Mouse (Mus musculus) neural tube, embryonic 13.5 days (tissue): Measurements from ENCODE around the gene C77080. TPM values are rescaled to one million over a fixed set of nuclear protein-coding genes. Genes with fewer than 3 reads are reported as not detected.

Experiments used
- ATAC-seq: fragments of 200-750 bp; cut with Nextera tagmentation; 2 replicates; pipeline ENCODE4 v1.8.0; 2017; ENCODE audit warnings: low read depth, mild to moderate bottlenecking, moderate TSS enrichment, moderate library complexity
- H3K27ac ChIP-seq: fragments of 300-500 bp; sonication (generic); replicated peaks from 2 replicates; pipeline ENCODE4 v1.5.1; 2015; ENCODE audit warnings: moderate library complexity, mild to moderate bottlenecking, inconsistent platforms
- H3K27me3 ChIP-seq: fragments of 300-500 bp; sonication (generic); 2 replicates; pipeline ENCODE4 v1.6.1; 2015; ENCODE audit warnings: mild to moderate bottlenecking, inconsistent platforms
- H3K36me3 ChIP-seq: fragments of 300-500 bp; sonication (generic); 2 replicates; pipeline ENCODE4 v1.6.1; 2015; ENCODE audit warnings: mild to moderate bottlenecking, inconsistent platforms
- H3K4me1 ChIP-seq: fragments of 300-500 bp; sonication (generic); replicated peaks from 2 replicates; pipeline ENCODE4 v1.6.1; 2015; ENCODE audit warnings: inconsistent platforms
- H3K4me2 ChIP-seq: fragments of 300-500 bp; sonication (generic); 2 replicates; pipeline ENCODE4 v1.6.1; 2015; ENCODE audit warnings: inconsistent platforms, mild to moderate bottlenecking, moderate library complexity
- H3K4me3 ChIP-seq: fragments of 300-500 bp; sonication (generic); 2 replicates; pipeline ENCODE4 v1.5.1; 2015; ENCODE audit warnings: mild to moderate bottlenecking, inconsistent platforms
- H3K9ac ChIP-seq: fragments of 300-500 bp; sonication (generic); 2 replicates; pipeline ENCODE4 v1.6.1; 2015; ENCODE audit warnings: moderate library complexity, mild to moderate bottlenecking, inconsistent platforms
- H3K9me3 ChIP-seq: fragments of 300-500 bp; sonication (generic); 2 replicates; pipeline ENCODE4 v1.6.1; 2016; ENCODE audit warnings: inconsistent platforms
- WGBS: fragments of 180-500 bp; shearing (Covaris S2); methylation state at CpG from one replicate; pipeline ENCODE4 v1.1.7; 2015; 5-methylcytosine and 5-hydroxymethylcytosine counted together
- microRNA-seq: library from miRNA; unstranded; fragments of <30 nt; microRNA quantifications from one replicate; pipeline ENCODE4, GENCODE M21; 2016
- polyA plus RNA-seq: library from polyadenylated mRNA; unstranded; fragments of >200 nt; fragmentation: Nextera tagmentation; extraction: Ambion mirVana; gene quantifications from 2 replicates; pipeline ENCODE4 v1.2.1, GENCODE M21; 2015

The C77080 gene
- polyA plus RNA-seq, 1 experiment from 2014 or later: 10.3 TPM

DNA sequence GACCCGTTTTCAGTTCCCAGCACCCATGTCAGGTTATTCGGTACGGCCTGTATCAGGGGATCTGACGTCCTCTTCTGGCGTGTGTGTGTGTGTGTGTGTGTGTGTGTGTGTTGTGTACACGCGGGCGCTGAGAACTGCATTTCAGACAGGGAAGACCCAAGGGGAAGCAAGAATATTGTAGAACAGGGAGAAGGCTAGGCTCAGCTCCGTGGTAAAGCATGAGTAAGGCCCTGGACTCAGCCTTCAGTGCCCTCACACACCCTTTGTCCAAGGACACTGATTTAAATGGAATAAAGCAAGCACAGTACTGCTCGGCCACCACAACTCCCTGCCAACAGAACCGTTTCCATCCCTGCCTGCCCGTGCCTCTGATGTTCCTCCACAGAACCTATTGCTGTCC lies 70.7 kb downstream of the C77080 start:
- Histone ChIP-seq H3K27me3 (no peaks in the 10 kb centered on the region), H3K9ac (peak overlapping the region; percentile 85), H3K4me3 (peak overlapping the region; percentile 79), H3K9me3 (no peaks in the 10 kb centered on the region), H3K4me1 (peaks cover 35% of the 10 kb centered on the region), H3K4me2 (peak overlapping the region; percentile 90), H3K36me3 (peaks cover 12% of the 10 kb centered on the region), H3K27ac (peak overlapping the region; percentile 88)
- 6% methylated on average over 12 of the region's 12 CpGs for WGBS
- ATAC-seq: no peak

GRCm38 (mm10) chr4:129189542-129190519 lies 71.4 kb downstream of the C77080 start, which contains the start of the genes S100pbp and Yars:
Gene S100pbp, minus strand, starts transcription at chr4:129189727.
Gene Yars, plus strand, starts transcription at chr4:129189760.
- under 1% methylated on average over 57 of the region's 58 CpGs for WGBS
- Histone ChIP-seq H3K9ac (peak within 1 kb of the TSS; percentile 87), H3K27ac (peak within 1 kb of the TSS; percentile 93), H3K4me3 (peak within 1 kb of the TSS; percentile 79), H3K4me1 (peaks cover 35% of the 10 kb centered on the region), H3K4me2 (peak within 1 kb of the TSS; percentile 90), H3K27me3 (no peaks in the 10 kb centered on the region), H3K9me3 (no peaks in the 10 kb centered on the region), H3K36me3 (peaks cover 5% of the 10 kb centered on the region; the same call in 1 of the 2 replicates)
- ATAC-seq: peak; percentile 87

DNA sequence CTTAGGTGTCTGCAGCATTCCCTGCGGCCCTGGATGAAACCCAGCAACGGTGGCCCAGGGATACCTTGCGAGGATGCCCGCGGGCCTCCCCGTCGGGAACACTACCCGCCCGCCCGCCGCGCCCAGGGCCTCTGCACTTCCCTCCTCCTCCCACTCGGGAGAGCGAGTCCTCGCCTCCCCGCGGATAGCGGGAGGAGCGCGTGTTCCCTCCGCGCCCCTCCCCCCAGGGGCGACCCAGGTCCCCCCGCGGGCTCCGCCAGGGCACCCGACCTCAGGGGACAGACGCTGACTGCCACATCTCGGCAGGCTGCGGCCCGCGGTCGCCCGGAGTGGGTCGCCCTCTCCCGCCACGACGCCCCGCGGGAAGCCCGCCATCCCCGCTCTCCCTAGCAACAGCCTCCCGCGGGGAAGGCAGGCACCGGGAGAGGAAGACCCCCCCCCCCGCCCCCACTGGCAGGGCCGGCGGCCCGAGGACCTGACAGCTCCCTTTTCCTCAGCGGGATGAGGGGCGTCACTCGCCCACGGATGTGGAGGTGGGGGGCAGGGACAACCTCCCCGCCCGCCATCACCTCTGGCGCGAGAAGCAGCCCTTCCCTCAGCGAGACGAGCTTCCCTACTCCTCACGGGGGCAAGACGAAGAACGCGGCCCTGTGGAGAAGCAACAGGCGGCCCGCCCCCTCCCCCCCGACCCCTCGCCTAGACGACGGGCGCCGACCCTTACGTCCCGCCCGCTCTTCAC lies 72.2 kb downstream of the C77080 start:
- H3K36me3 ChIP-seq: peaks cover 5% of the 10 kb centered on the region; the same call in 1 of the 2 replicates
- peak; percentile 80 for ATAC-seq
- no peaks in the 10 kb centered on the region for H3K9me3 ChIP-seq
- under 1% methylated on average over 51 of the region's 74 CpGs for WGBS
- peak overlapping the region; percentile 93 for H3K27ac ChIP-seq
- H3K4me2 ChIP-seq: peak overlapping the region; percentile 68
- H3K4me3 ChIP-seq: peak overlapping the region; percentile 79
- H3K4me1 ChIP-seq: peaks cover 35% of the 10 kb centered on the region
- no peaks in the 10 kb centered on the region for H3K27me3 ChIP-seq
- peak overlapping the region; percentile 87 for H3K9ac ChIP-seq

- Histone ChIP-seq H3K36me3 (peaks cover 5% of the 10 kb centered on the region; the same call in 1 of the 2 replicates), H3K4me2 (peak overlapping the region; percentile 68), H3K9ac (peak overlapping the region; percentile 87), H3K4me1 (peaks cover 35% of the 10 kb centered on the region), H3K27me3 (no peaks in the 10 kb centered on the region), H3K4me3 (peak overlapping the region; percentile 79), H3K27ac (peak overlapping the region; percentile 93), H3K9me3 (no peaks in the 10 kb centered on the region)
- no peak for ATAC-seq
- WGBS: 39% methylated on average over 5 of the region's 5 CpGs
Observed at GRCm38 (mm10) chr4:129188041-129188659, 73.1 kb downstream of the C77080 start.

GRCm38 (mm10) chr4:129179560-129179959 lies 81.6 kb downstream of the C77080 start:
- H3K9me3 ChIP-seq: no peaks in the 10 kb centered on the region
- no peaks in the 10 kb centered on the region for H3K27me3 ChIP-seq
- no peaks in the 10 kb centered on the region for H3K4me1 ChIP-seq
- no peak for ATAC-seq
- H3K4me3 ChIP-seq: no peak overlapping the region
- peaks cover 52% of the 10 kb centered on the region for H3K36me3 ChIP-seq
- 55% methylated on average over 1 of the region's 1 CpGs for WGBS
- no peak overlapping the region for H3K9ac ChIP-seq
- no peak overlapping the region for H3K27ac ChIP-seq
- no peak overlapping the region for H3K4me2 ChIP-seq

DNA sequence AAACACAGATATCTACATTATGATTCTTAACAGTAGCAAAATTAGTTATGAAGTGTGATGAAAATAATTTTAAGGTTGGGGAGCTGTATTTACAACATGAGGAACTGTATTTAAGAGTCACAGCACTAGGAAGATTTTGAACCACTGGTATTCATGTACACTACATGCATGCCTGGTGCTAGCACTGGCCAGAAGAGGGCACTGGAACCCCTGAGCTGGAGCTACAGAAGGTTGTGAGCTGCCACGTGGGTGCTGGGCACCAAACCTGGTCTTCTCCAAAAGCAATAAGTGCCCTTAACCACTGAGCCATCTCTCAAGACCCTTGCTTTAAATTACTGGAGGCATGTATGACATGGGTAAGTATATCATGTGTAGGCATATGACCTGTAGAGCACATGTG lies 88.7 kb downstream of the C77080 start:
- no peak for ATAC-seq
- H3K4me1 ChIP-seq: no peaks in the 10 kb centered on the region
- no peaks in the 10 kb centered on the region for H3K27me3 ChIP-seq
- H3K9me3 ChIP-seq: no peaks in the 10 kb centered on the region
- H3K4me3 ChIP-seq: no peak overlapping the region
- H3K36me3 ChIP-seq: peaks cover 69% of the 10 kb centered on the region
- H3K27ac ChIP-seq: no peak overlapping the region
- H3K9ac ChIP-seq: no peak overlapping the region
- no peak overlapping the region for H3K4me2 ChIP-seq
- WGBS: 73% methylated on average over 1 of the region's 1 CpGs

Small RNA genes lying within 50 kb of the gene (microRNA-seq; reads per million reads assigned to microRNA genes)
- not detected for gene Gm22994

Other genes with a start within 250 kb of the C77080 start
- 22.4 and 25.7 TPM in 2 replicates for gene Rnf19b, start 203.1 kb downstream of the C77080 start, polyA plus RNA-seq
- 0.39 TPM in 1 of 2 replicates, not detected in the other for gene Tmem54, start 155.9 kb downstream of the C77080 start, polyA plus RNA-seq
- gene Hpca, start 139.4 kb downstream of the C77080 start, polyA plus RNA-seq: 50.3 and 55.8 TPM in 2 replicates
- gene Fndc5, start 124.4 kb downstream of the C77080 start, polyA plus RNA-seq: 24.4 and 24.5 TPM in 2 replicates
- gene S100pbp, start 71.7 kb downstream of the C77080 start, polyA plus RNA-seq: 15.8 and 19.9 TPM in 2 replicates
- 106 and 108 TPM in 2 replicates for gene Yars, start 71.6 kb downstream of the C77080 start, polyA plus RNA-seq
- 3.2 and 3.4 TPM in 2 replicates for gene Sync, start 26.2 kb upstream of the C77080 start, polyA plus RNA-seq
- 344 and 395 TPM in 2 replicates for gene Rbbp4, start 74.0 kb upstream of the C77080 start, polyA plus RNA-seq
- gene Zbtb8os, start 74.3 kb upstream of the C77080 start, polyA plus RNA-seq: 24.9 and 28.2 TPM in 2 replicates
- 18.5 and 20.4 TPM in 2 replicates for gene Zbtb8a, start 116.7 kb upstream of the C77080 start, polyA plus RNA-seq
- gene Zbtb8b, start 179.4 kb upstream of the C77080 start, polyA plus RNA-seq: 10.7 and 11.1 TPM in 2 replicates
- 34.8 and 38.1 TPM in 2 replicates for gene Bsdc1, start 200.2 kb upstream of the C77080 start, polyA plus RNA-seq
- not detected in 2 replicates for gene Tssk3, start 229.6 kb upstream of the C77080 start, polyA plus RNA-seq
- not detected in 2 replicates for gene Fam229a, start 229.8 kb upstream of the C77080 start, polyA plus RNA-seq